18 mouse cellular contexts compared by ENCODE assay signal in genomic region chr9:104755519-104755918, GRCm38 (mm10).
DNase-seq lines count a peak whose midpoint lies in the region; ATAC-seq and TF ChIP-seq lines count a peak whose summit lies in the region.
"Had no signal": no experiment of that assay in that cellular context is flagged by ENCODE, and none has a peak within 500 bp of the region (broad histone marks: within the 10 kb centered on the region; RNA-seq: fewer than 3 reads in every experiment).

No protein-coding gene starts in this region.

- H3K9me3 ChIP-seq in hindbrain, postnatal 0 days (ENCODE audit: low read length), result no peaks in the 10 kb centered on the region
- no peaks in the 10 kb centered on the region for H3K9me3 ChIP-seq in hindbrain, embryonic 13.5 days
- H3K9me3 ChIP-seq: kidney, embryonic 15.5 days; neural tube, embryonic 13.5 days had no signal

- TF ChIP-seq CTCF in hindbrain, postnatal 0 days (IDR thresholded peaks at IDR 0.05; ENCODE audit: low read depth), result no peak

- no peak overlapping the region for H3K9ac ChIP-seq in hindbrain, postnatal 0 days (replicated peaks; ENCODE audit: low read length)
- no peak overlapping the region for H3K9ac ChIP-seq in hindbrain, embryonic 13.5 days
- H3K9ac ChIP-seq: kidney, embryonic 15.5 days; neural tube, embryonic 13.5 days had no signal

- no peak overlapping the region for H3K27ac ChIP-seq in hindbrain, postnatal 0 days
- H3K27ac ChIP-seq in hindbrain, embryonic 13.5 days, result no peak overlapping the region
- H3K27ac ChIP-seq: kidney, embryonic 15.5 days; neural tube, embryonic 13.5 days; stomach, postnatal 0 days had no signal

- no peaks in the 10 kb centered on the region for H3K36me3 ChIP-seq in hindbrain, postnatal 0 days (ENCODE audit: insufficient read depth, low read length)
- no peaks in the 10 kb centered on the region for H3K36me3 ChIP-seq in hindbrain, embryonic 13.5 days
- H3K36me3 ChIP-seq: G1E; kidney, embryonic 15.5 days; neural tube, embryonic 13.5 days had no signal

- no peak overlapping the region for H3K4me2 ChIP-seq in hindbrain, postnatal 0 days (ENCODE audit: low read depth, low read length)
- no peak overlapping the region for H3K4me2 ChIP-seq in hindbrain, embryonic 13.5 days
- H3K4me2 ChIP-seq: heart, embryonic 11.5 days; kidney, embryonic 15.5 days; neural tube, embryonic 13.5 days had no signal

- H3K4me3 ChIP-seq in hindbrain, postnatal 0 days (ENCODE audit: low read length), result no peak overlapping the region
- H3K4me3 ChIP-seq in hindbrain, embryonic 13.5 days, result no peak overlapping the region
- H3K4me3 ChIP-seq: kidney, embryonic 15.5 days; neural tube, embryonic 13.5 days had no signal

- H3K27me3 ChIP-seq in hindbrain, postnatal 0 days (ENCODE audit: insufficient read depth, low read length), result no peaks in the 10 kb centered on the region
- no peaks in the 10 kb centered on the region for H3K27me3 ChIP-seq in hindbrain, embryonic 13.5 days
- H3K27me3 ChIP-seq: kidney, embryonic 15.5 days; neural tube, embryonic 13.5 days had no signal

- DNase-seq in cerebellum, postnatal 10 days, result peak; percentile 21 to 29
- no peak for DNase-seq in cerebellum, postnatal 36 days
- peak; percentile 27 for DNase-seq in hindbrain, postnatal 0 days (ENCODE audit: low spot score)
- peak; percentile 37 for DNase-seq in retina, postnatal 1 day
- DNase-seq in retina, embryonic 14.5 days (ENCODE audit: low spot score), result no peak
- DNase-seq in heart, postnatal 14 days, result no peak
- DNase-seq: cerebellum, postnatal 25 days; left cerebral cortex, postnatal 4 days; lung, adult 2 months had no signal

- ATAC-seq in hindbrain, postnatal 0 days, result no peak
- ATAC-seq in hindbrain, embryonic 13.5 days (ENCODE audit: low FRiP score), result no peak
- ATAC-seq in frontal cortex, adult (ENCODE audit: low TSS enrichment), result no peak
- ATAC-seq: CD4-positive, CD25-positive, alpha-beta regulatory T cell, adult 4 months; inflammation-experienced regulatory T-cells, adult 6 months had no signal

- no peaks in the 10 kb centered on the region for H3K4me1 ChIP-seq in hindbrain, postnatal 0 days (ENCODE audit: insufficient read depth, low read length)
- H3K4me1 ChIP-seq in hindbrain, embryonic 13.5 days (replicated peaks), result no peaks in the 10 kb centered on the region
- H3K4me1 ChIP-seq: kidney, embryonic 15.5 days; neural tube, embryonic 13.5 days had no signal

- 54% methylated on average over 14 of the region's 14 CpGs for WGBS in hindbrain, postnatal 0 days
- 67% methylated on average over 14 of the region's 14 CpGs for WGBS in hindbrain, embryonic 13.5 days

- intact Hi-C loops in heart, postnatal 14 days (cut with DNase I), result no loop called here

Comparison
In these comparisons a context has a peak if more than half of its experiments do, and no peak if none do; other contexts are left out.
1. DNase-seq: peak in cerebellum, postnatal 10 days (2 of 2), hindbrain, postnatal 0 days (single experiment) and retina, postnatal 1 day (single experiment); none in cerebellum, postnatal 36 days (0 of 2), retina, embryonic 14.5 days (single experiment) and heart, postnatal 14 days (0 of 2).